Comparison of ENCODE assay signal across 27 mouse cellular contexts in the genomic region with DNA sequence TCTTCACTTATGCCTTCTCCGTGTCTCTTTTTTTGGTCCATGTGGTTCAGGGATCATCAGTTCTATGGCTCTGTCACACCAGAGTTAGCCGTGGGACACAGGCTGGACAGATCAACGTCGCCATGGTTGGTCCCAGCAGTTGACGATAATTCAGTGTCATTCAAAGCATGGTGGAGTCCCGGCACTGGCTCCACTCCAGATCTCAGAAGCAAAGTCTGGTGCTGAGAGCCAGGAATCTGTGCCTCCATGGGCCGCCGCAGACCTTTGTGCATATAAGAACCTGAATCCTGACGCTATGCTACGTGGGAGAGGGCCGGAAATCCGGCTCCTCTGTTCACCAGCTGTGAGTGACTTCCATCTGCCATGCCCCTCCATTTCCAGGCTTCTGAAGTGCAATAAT.
"Had no signal": no experiment of that assay in that cellular context is flagged by ENCODE, and none has a peak within 500 bp of the region (broad histone marks: within the 10 kb centered on the region; RNA-seq: fewer than 3 reads in every experiment).

No protein-coding gene starts in this region.

- H3K36me3 ChIP-seq: heart, embryonic 13.5 days; heart, embryonic 15.5 days; hindbrain, embryonic 13.5 days; hindbrain, embryonic 15.5 days; kidney, embryonic 15.5 days; limb, embryonic 13.5 days; limb, embryonic 15.5 days; liver, embryonic 12.5 days had no signal

- DNase-seq: gastrocnemius, postnatal 14 days; gastrocnemius, postnatal 36 days; heart, adult 11 months; heart, adult 2 months; heart, postnatal 14 days; heart, postnatal 36 days; kidney, adult 11 months; kidney, adult 2 months; kidney, adult 9 months; kidney, postnatal 14 days; kidney, postnatal 36 days; layer of hippocampus, adult 9-11 months; layer of hippocampus, postnatal 36 days had no signal

- H3K9me3 ChIP-seq: heart, embryonic 15.5 days; hindbrain, embryonic 13.5 days; hindbrain, embryonic 15.5 days; kidney, embryonic 15.5 days; limb, embryonic 13.5 days; limb, embryonic 15.5 days had no signal

- H3K4me1 ChIP-seq: heart, embryonic 13.5 days; heart, embryonic 15.5 days; limb, embryonic 13.5 days; limb, embryonic 15.5 days; liver, embryonic 12.5 days had no signal

- H3K4me3 ChIP-seq: heart, adult 2 months; heart, embryonic 13.5 days; heart, embryonic 15.5 days; hindbrain, embryonic 13.5 days; hindbrain, embryonic 15.5 days; kidney, embryonic 15.5 days; left cerebral cortex, adult 2 months; limb, embryonic 13.5 days; limb, embryonic 15.5 days; liver, embryonic 12.5 days had no signal

- H3K27ac ChIP-seq: heart, adult 2 months; heart, embryonic 13.5 days; heart, embryonic 15.5 days; hindbrain, embryonic 13.5 days; hindbrain, embryonic 15.5 days; kidney, embryonic 15.5 days; kidney, postnatal 0 days; left cerebral cortex, adult 2 months; limb, embryonic 13.5 days; limb, embryonic 15.5 days; liver, embryonic 12.5 days; liver, embryonic 14.5 days had no signal

- H3K9ac ChIP-seq: heart, embryonic 13.5 days; heart, embryonic 15.5 days; hindbrain, embryonic 13.5 days; hindbrain, embryonic 15.5 days; kidney, embryonic 15.5 days; limb, embryonic 13.5 days; limb, embryonic 15.5 days; liver, embryonic 12.5 days; liver, embryonic 14.5 days had no signal

- H3K4me2 ChIP-seq: heart, embryonic 11.5 days; heart, embryonic 13.5 days; heart, embryonic 15.5 days; hindbrain, embryonic 13.5 days; hindbrain, embryonic 15.5 days; kidney, embryonic 15.5 days; limb, embryonic 13.5 days; limb, embryonic 15.5 days; liver, embryonic 12.5 days had no signal

- H3K27me3 ChIP-seq: hindbrain, embryonic 13.5 days; hindbrain, embryonic 15.5 days; kidney, embryonic 15.5 days; limb, embryonic 13.5 days; limb, embryonic 15.5 days; liver, embryonic 12.5 days had no signal

- ATAC-seq: hindbrain, postnatal 0 days; intestine, embryonic 16.5 days; liver, embryonic 12.5 days had no signal
